Mouse (Mus musculus): ENCODE results near the gene Gad2. TPM values are rescaled to one million over a fixed set of nuclear protein-coding genes. Genes with fewer than 3 reads are reported as not detected.

Gad2 gene
- total and polyA plus RNA-seq, 3 experiments, result 0.04 TPM; not detected in 2

GRCm38 (mm10) chr2:22620534-22620933 is 1.5 kb upstream of the Gad2 start:
- no peak overlapping the region for H3K4me3 ChIP-seq (replicated peaks in 1 of 3; ENCODE audit: low read depth in 2 of 3, low read length in 2 of 3, poor library complexity in 1 of 3)
- no peak overlapping the region for H3K9ac ChIP-seq (ENCODE audit: insufficient read depth, low read depth)
- H3K27ac ChIP-seq (ENCODE audit: insufficient read depth, low read depth), result no peak overlapping the region
- TF ChIP-seq CTCF (conservative IDR thresholded peaks at IDR 0.05 in 1 of 2, IDR thresholded peaks at IDR 0.05 in 1 of 2; ENCODE audit: low read depth in 2 of 2, low read length in 2 of 2) (no peak), ZNF384 (IDR thresholded peaks at IDR 0.05; ENCODE audit: low read depth, low read length) (no peak), JUN (IDR thresholded peaks at IDR 0.05; ENCODE audit: insufficient read depth, low read depth, low read length) (no peak), POLR2AphosphoS2 (IDR thresholded peaks at IDR 0.05; ENCODE audit: low read depth, low read length) (no peak), ETS1 (conservative IDR thresholded peaks at IDR 0.05; ENCODE audit: low read depth, low read length) (no peak), ZKSCAN1 (IDR thresholded peaks at IDR 0.05; ENCODE audit: borderline replicate concordance, low read depth, low read length) (no peak), MYC (IDR thresholded peaks at IDR 0.05; ENCODE audit: low read depth, low read length) (no peak), BHLHE40 (IDR thresholded peaks at IDR 0.05; ENCODE audit: low read depth, low read length) (no peak), SIN3A (IDR thresholded peaks at IDR 0.05; ENCODE audit: low read length) (no peak)
- no peaks in the 10 kb centered on the region for H3K79me2 ChIP-seq (replicated peaks; ENCODE audit: control insufficient read depth, extremely low read depth, insufficient read depth, poor library complexity, severe bottlenecking)
- no peaks in the 10 kb centered on the region for H3K4me1 ChIP-seq (ENCODE audit: control insufficient read depth in 1 of 2, insufficient read depth in 2 of 2)
- H3K9me3 ChIP-seq (replicated peaks; ENCODE audit: low read length), result peaks cover 11% of the 10 kb centered on the region
- DNase-seq (ENCODE audit: extremely low read depth), result no peak
- in situ Hi-C loops (cut with MboI; ENCODE audit: low pct_ligation_motif_present, low pct_unique_long_range_greater_than_20kb, low sequenced_read_pairs), result no loop called here
- H3K4me2 ChIP-seq (ENCODE audit: insufficient read depth, low read depth, poor library complexity, severe bottlenecking), result no peak overlapping the region
- dilution Hi-C loops (cut with MboI; ENCODE audit: extremely low pct_ligation_motif_present, extremely low pct_unique_long_range_greater_than_20kb, low sequenced_read_pairs), result no loop called here
- H3K36me3 ChIP-seq (replicated peaks in 1 of 2; ENCODE audit: control insufficient read depth in 1 of 2, insufficient read depth in 1 of 2, low read length in 1 of 2), result no peaks in the 10 kb centered on the region
- no peaks in the 10 kb centered on the region for H3K27me3 ChIP-seq (replicated peaks)

- no peak overlapping the region for H3K4me3 ChIP-seq (replicated peaks in 1 of 3; ENCODE audit: low read depth in 2 of 3, low read length in 2 of 3, poor library complexity in 1 of 3)
- no peaks in the 10 kb centered on the region for H3K79me2 ChIP-seq (replicated peaks; ENCODE audit: control insufficient read depth, extremely low read depth, insufficient read depth, poor library complexity, severe bottlenecking)
- TF ChIP-seq ZNF384 (IDR thresholded peaks at IDR 0.05; ENCODE audit: low read depth, low read length) (no peak), UBTF (IDR thresholded peaks at IDR 0.05; ENCODE audit: low read depth, low read length) (no peak), ZC3H11A (IDR thresholded peaks at IDR 0.05; ENCODE audit: low read depth, low read length) (no peak), TBP (conservative IDR thresholded peaks at IDR 0.05; ENCODE audit: low read depth, low read length) (no peak), HCFC1 (IDR thresholded peaks at IDR 0.05; ENCODE audit: low read depth, low read length) (no peak), RCOR1 (conservative IDR thresholded peaks at IDR 0.05; ENCODE audit: low read depth, low read length) (no peak), ZMIZ1 (IDR thresholded peaks at IDR 0.05; ENCODE audit: low read depth, low read length) (no peak), ZKSCAN1 (IDR thresholded peaks at IDR 0.05; ENCODE audit: borderline replicate concordance, low read depth, low read length) (no peak), USF2 (conservative IDR thresholded peaks at IDR 0.05; ENCODE audit: low read depth, low read length) (no peak), EP300 (IDR thresholded peaks at IDR 0.05; ENCODE audit: low read length) (no peak), MAFK (IDR thresholded peaks at IDR 0.05; ENCODE audit: insufficient replicate concordance, low read length) (no peak), JUND (conservative IDR thresholded peaks at IDR 0.05; ENCODE audit: low read depth, low read length) (no peak), POLR2A (IDR thresholded peaks at IDR 0.05; ENCODE audit: low read depth, low read length) (no peak)
- H3K4me2 ChIP-seq (ENCODE audit: insufficient read depth, low read depth, poor library complexity, severe bottlenecking), result no peak overlapping the region
- peaks cover 11% of the 10 kb centered on the region for H3K9me3 ChIP-seq (replicated peaks; ENCODE audit: low read length)
- in situ Hi-C loops (cut with MboI; ENCODE audit: low pct_ligation_motif_present, low pct_unique_long_range_greater_than_20kb, low sequenced_read_pairs) (no loop called here), dilution Hi-C loops (cut with MboI; ENCODE audit: extremely low pct_ligation_motif_present, extremely low pct_unique_long_range_greater_than_20kb, low sequenced_read_pairs) (no loop called here)
- no peaks in the 10 kb centered on the region for H3K36me3 ChIP-seq (replicated peaks in 1 of 2; ENCODE audit: control insufficient read depth in 1 of 2, insufficient read depth in 1 of 2, low read length in 1 of 2)
- no peaks in the 10 kb centered on the region for H3K4me1 ChIP-seq (ENCODE audit: control insufficient read depth in 1 of 2, insufficient read depth in 2 of 2)
- no peak overlapping the region for H3K9ac ChIP-seq (ENCODE audit: insufficient read depth, low read depth)
- DNase-seq (ENCODE audit: extremely low read depth), result no peak
- H3K27ac ChIP-seq (ENCODE audit: insufficient read depth, low read depth), result no peak overlapping the region
- no peaks in the 10 kb centered on the region for H3K27me3 ChIP-seq (replicated peaks)
Measured at GRCm38 (mm10) chr2:22620978-22621827, 802 bp upstream of the Gad2 start.

All from CH12.LX (cell line).